Mouse (Mus musculus): ENCODE data around the gene Kcna5. TPM values are rescaled to one million over a fixed set of nuclear protein-coding genes. Genes with fewer than 3 reads are reported as not detected.

Kcna5 gene
- total RNA-seq, 1 experiment from 2014 or later, result not detected

DNA sequence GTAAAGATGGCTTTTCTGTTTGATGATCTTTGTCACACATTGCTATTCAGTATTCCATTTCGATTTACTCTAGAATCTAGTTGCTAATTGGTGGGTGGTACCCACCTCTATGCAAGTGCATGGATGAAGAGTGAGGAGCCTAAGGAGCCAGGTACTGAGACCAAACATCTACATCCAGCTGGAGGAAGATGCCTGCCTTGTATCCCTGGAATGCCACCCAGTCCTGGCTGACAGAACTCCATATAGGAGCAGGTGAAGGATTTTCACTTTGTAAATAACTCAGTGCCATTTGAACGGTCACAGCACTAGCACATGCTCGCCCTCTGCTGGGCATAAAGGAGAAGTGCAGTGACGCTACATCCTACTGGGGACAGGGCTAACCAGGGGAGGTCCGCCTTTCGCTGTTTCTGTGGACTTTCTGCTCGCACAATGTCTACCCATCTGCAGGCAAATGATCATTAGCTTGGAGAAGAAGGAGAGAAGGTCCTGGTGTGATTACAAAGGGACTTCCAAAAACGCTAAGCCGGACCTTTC, 16.7 kb upstream of the Kcna5 start:
- ATAC-seq (replicated peaks in 1 of 2; ENCODE audit: insufficient read depth in 1 of 2, low FRiP score in 2 of 2, low TSS enrichment in 1 of 2, low read depth in 1 of 2, poor library complexity in 2 of 2, severe bottlenecking in 2 of 2), result peak; percentile 77 to 78; a peak in 3 of 4 replicates

DNA sequence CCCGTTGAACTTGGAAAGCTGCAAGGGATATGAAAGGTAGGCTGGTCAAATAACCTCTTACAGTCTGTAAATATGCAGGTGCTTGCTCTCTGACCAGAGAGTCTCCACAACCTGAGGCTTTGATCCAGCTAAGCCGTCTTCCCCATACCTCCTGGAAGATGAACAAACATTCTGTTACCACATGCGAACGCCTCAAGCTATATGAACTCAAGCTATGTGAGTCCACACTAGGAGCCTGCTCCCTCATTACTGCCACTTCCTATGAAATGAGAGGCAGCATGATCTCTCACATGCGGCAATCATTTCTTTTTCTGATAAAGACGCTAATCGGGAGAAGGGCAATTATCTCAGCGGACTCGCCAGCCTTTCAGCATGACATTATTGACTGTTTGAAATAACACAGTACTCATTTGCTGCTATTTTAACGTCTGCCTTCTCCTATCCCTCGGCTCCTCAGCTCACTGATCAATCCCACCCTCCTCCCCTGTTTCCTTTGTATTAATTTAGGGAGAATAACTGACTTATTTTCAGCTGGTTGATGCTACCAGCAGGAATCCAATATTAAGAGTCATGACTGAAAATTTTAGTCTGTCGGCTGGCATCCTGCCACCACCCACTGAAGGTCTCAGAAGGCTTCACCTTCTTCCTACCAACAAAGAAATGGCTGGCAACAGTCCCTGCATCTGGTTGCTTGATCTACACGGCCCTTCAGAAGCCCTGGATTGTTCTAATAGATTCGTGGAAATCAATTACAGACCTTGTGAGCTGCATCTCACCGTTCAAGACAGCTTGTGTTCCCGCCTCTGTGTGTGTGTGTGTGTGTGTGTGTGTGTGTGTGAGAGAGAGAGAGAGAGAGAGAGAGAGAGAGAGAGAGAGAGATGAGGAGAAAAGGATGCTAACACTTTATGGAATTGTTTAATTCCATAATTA, 9.2 kb upstream of the Kcna5 start:
- ATAC-seq (replicated peaks in 1 of 2; ENCODE audit: insufficient read depth in 1 of 2, low FRiP score in 2 of 2, low TSS enrichment in 1 of 2, low read depth in 1 of 2, poor library complexity in 2 of 2, severe bottlenecking in 2 of 2), result no peak

GRCm38 (mm10) chr6:126542724-126543123, 7.5 kb upstream of the Kcna5 start:
- ATAC-seq (replicated peaks in 1 of 2; ENCODE audit: insufficient read depth in 1 of 2, low FRiP score in 2 of 2, low TSS enrichment in 1 of 2, low read depth in 1 of 2, poor library complexity in 2 of 2, severe bottlenecking in 2 of 2), result no peak

- no peak for ATAC-seq (replicated peaks in 1 of 2; ENCODE audit: insufficient read depth in 1 of 2, low FRiP score in 2 of 2, low TSS enrichment in 1 of 2, low read depth in 1 of 2, poor library complexity in 2 of 2, severe bottlenecking in 2 of 2)
Measured at GRCm38 (mm10) chr6:126537512-126537911, 2.3 kb upstream of the Kcna5 start.

DNA sequence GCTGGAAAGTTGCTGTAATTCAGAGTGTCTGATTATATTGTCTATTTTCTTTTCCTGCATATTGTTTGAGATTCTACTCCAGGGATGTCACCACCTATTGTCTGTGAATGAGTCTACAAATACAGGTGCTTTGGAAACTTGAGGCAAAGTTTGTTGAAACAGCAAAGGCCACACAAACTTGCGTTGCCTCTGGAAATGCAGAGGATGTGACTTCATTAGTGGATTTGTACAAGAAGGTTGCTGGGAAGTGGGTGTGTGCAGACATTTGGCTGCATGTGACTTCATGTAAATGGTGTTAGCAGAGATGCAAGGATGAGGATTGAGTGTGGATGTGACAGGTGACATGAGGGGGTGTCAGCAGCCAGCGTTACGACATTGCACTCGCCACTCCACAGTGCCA, 1.7 kb upstream of the Kcna5 start:
- ATAC-seq (replicated peaks in 1 of 2; ENCODE audit: insufficient read depth in 1 of 2, low FRiP score in 2 of 2, low TSS enrichment in 1 of 2, low read depth in 1 of 2, poor library complexity in 2 of 2, severe bottlenecking in 2 of 2), result no peak

GRCm38 (mm10) chr6:126535911-126536270, 679 bp upstream of the Kcna5 start:
- ATAC-seq (replicated peaks in 1 of 2; ENCODE audit: insufficient read depth in 1 of 2, low FRiP score in 2 of 2, low TSS enrichment in 1 of 2, low read depth in 1 of 2, poor library complexity in 2 of 2, severe bottlenecking in 2 of 2), result no peak

GRCm38 (mm10) chr6:126534531-126535207, 543 bp downstream of the Kcna5 start:
- ATAC-seq (replicated peaks in 1 of 2; ENCODE audit: insufficient read depth in 1 of 2, low FRiP score in 2 of 2, low TSS enrichment in 1 of 2, low read depth in 1 of 2, poor library complexity in 2 of 2, severe bottlenecking in 2 of 2), result no peak

DNA sequence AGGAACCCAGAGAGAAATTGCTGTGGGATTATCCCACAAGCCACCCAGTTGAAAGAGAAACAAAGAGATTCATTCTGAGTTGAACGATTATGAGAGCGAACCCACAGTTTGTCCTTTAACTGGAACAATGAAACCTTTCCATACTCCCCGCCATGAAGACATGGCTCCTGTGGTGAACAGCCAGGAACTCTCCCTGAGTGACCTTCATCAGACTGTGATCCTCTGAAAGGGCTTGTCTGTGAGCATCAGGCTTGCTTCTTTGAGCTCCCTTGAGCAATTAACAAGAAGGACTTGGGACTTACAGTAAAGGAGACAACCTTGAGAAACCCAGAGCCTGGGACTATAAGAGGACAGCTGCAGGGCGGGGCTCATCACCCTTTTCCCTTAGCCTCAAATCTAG, 3.9 kb downstream of the Kcna5 start:
- ATAC-seq (replicated peaks in 1 of 2; ENCODE audit: insufficient read depth in 1 of 2, low FRiP score in 2 of 2, low TSS enrichment in 1 of 2, low read depth in 1 of 2, poor library complexity in 2 of 2, severe bottlenecking in 2 of 2), result no peak

DNA sequence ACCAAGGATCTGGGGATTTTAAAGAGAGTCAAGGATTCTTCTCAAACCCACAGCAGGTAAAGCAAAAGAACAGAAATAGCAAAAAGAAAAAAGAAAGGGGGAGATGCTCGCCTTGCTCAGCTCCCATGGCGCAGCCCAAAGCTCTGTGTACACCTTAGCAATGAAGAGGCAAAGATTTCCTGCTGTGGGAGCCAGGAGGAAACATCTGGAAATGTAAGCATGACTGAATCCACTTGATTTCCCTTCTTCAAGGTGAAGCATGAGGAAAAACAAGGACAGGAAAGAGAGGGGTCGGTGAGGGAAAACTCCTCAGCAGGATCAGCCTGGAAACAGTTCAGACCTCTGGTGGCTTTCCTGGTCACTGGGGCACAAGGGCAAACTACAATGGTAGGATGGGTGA, 5.2 kb downstream of the Kcna5 start:
- no peak for ATAC-seq (replicated peaks in 1 of 2; ENCODE audit: insufficient read depth in 1 of 2, low FRiP score in 2 of 2, low TSS enrichment in 1 of 2, low read depth in 1 of 2, poor library complexity in 2 of 2, severe bottlenecking in 2 of 2)

DNA sequence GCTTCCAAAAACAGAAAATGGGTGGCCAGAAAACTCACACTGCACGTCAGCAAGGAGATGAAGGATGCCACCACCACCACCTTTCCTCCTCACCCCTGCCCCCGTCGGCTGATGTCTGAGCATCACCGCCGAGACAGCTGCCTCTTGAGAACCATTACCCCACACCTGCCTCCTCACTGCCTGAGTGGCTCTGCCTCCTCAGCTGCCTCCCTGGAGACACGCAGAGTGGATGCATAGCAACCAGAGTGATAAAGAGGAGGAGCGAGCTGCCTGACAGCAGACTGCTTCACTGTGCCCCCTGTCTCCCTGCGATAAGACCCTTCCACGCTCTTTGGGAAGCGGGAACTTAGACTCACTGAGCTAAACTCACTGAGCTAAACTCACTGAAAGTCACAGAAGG, 20.5 kb downstream of the Kcna5 start:
- no peak for ATAC-seq (replicated peaks in 1 of 2; ENCODE audit: insufficient read depth in 1 of 2, low FRiP score in 2 of 2, low TSS enrichment in 1 of 2, low read depth in 1 of 2, poor library complexity in 2 of 2, severe bottlenecking in 2 of 2)

DNA sequence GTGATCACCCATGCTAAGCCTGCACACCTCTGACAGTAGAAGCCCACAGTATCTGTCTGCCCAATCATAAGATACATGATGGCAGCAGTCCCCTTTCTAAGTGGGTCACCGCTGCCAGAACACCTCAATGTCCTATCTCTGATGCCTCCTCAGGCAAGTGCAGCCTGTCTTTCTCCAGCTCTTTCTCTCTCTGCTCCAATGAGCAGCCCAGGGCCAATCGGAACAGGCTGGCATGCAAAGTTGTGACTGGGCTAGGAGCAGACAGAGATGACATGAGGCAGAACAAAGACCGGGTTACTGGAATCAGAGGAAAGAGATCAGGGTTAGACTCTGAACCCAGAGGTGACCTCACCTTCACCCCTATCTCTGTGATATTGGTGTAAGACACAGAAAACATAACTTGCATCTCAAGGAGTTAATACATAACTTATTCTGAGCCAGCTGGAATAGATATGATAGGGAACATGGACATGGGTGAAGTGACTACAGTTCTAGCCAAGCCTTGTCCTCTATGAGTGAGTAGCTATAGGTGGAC, 21.4 kb downstream of the Kcna5 start:
- ATAC-seq (replicated peaks in 1 of 2; ENCODE audit: insufficient read depth in 1 of 2, low FRiP score in 2 of 2, low TSS enrichment in 1 of 2, low read depth in 1 of 2, poor library complexity in 2 of 2, severe bottlenecking in 2 of 2), result no peak

DNA sequence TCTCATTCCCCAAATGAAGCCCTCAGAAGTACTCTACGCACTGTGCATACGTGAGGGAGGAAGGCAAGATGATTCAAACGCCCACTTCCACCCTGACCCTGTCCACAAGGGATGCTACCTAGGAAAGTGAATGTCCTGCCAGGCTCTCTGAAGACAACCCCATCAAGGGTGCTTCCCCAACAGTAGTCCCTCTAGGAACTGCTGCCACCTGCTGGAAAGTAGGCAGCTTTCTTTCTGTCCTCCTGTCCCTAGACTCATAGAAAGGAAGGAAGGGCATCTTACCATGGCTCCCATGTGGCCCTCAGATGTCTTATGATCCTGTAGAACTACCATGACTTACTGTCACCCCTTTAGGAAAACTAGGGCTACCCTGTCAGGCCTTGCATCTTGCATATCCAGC, 22.1 kb downstream of the Kcna5 start:
- no peak; a peak in 1 of 4 replicates for ATAC-seq (replicated peaks in 1 of 2; ENCODE audit: insufficient read depth in 1 of 2, low FRiP score in 2 of 2, low TSS enrichment in 1 of 2, low read depth in 1 of 2, poor library complexity in 2 of 2, severe bottlenecking in 2 of 2)

DNA sequence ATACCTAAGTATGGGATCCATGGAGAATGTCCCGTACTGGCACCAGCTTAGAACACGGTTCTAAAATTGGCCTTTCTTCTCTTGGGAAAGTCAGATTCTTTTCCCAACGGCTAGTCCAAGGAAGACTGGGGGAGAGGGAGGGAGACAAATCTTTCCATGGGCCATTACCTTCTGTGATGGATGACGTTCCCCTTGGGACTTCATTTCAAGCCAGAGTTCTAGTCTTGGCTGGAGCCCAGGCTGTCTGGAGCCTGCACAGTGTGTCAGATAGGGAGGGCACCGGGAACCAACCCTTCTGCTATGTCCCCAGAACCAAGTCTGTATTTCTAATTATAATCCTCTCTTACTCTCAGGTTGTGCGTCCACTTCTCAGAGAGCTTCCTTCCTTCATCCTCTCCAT, 26.5 kb downstream of the Kcna5 start:
- no peak for ATAC-seq (replicated peaks in 1 of 2; ENCODE audit: insufficient read depth in 1 of 2, low FRiP score in 2 of 2, low TSS enrichment in 1 of 2, low read depth in 1 of 2, poor library complexity in 2 of 2, severe bottlenecking in 2 of 2)

DNA sequence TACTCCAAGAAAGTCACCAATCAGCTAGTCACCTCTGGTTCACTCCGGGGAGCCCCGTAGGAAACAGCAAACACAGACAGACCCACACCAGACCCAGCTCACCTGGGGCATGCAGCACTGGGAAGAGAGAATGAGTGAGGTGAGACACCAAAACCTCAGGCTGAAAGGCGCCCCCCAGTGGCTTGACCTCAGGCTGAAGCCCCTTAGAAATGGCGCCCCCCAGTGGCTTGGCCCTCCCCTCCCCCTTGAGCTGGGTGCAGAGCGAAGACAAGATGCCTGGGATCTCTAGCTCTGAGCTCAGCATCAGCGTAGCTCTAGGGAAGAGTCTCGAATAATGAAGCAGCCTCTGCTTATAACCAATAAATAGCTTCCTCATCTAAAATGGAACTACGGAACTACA, 31.3 kb downstream of the Kcna5 start:
- ATAC-seq (replicated peaks in 1 of 2; ENCODE audit: insufficient read depth in 1 of 2, low FRiP score in 2 of 2, low TSS enrichment in 1 of 2, low read depth in 1 of 2, poor library complexity in 2 of 2, severe bottlenecking in 2 of 2), result no peak

- no peak for ATAC-seq (replicated peaks in 1 of 2; ENCODE audit: insufficient read depth in 1 of 2, low FRiP score in 2 of 2, low TSS enrichment in 1 of 2, low read depth in 1 of 2, poor library complexity in 2 of 2, severe bottlenecking in 2 of 2)
Measured at GRCm38 (mm10) chr6:126502691-126503301, 32.4 kb downstream of the Kcna5 start.

DNA sequence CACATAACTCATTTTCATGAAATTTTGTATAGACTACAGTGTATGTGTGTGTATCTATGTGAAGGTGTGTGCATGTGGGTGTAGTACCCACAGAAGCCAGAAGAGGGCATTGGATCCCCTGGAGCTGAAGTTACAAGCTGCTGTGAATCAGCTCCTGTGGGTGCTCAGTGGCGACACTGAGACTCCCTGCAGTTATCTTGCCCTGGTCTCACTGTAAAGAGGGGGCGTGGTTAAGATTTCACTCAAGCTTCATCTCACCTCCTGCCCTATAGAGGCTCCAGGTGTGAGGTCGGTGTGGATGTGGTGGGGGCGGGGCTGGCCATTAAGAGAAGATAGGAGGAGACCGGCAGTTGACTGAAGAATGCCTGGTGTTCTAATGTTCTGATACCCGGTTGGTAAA, 34.2 kb downstream of the Kcna5 start:
- ATAC-seq (replicated peaks in 1 of 2; ENCODE audit: insufficient read depth in 1 of 2, low FRiP score in 2 of 2, low TSS enrichment in 1 of 2, low read depth in 1 of 2, poor library complexity in 2 of 2, severe bottlenecking in 2 of 2), result no peak

GRCm38 (mm10) chr6:126500088-126500487, 35.1 kb downstream of the Kcna5 start:
- peak; percentile 49 to 58; a peak in 2 of 4 replicates for ATAC-seq (replicated peaks in 1 of 2; ENCODE audit: insufficient read depth in 1 of 2, low FRiP score in 2 of 2, low TSS enrichment in 1 of 2, low read depth in 1 of 2, poor library complexity in 2 of 2, severe bottlenecking in 2 of 2)

DNA sequence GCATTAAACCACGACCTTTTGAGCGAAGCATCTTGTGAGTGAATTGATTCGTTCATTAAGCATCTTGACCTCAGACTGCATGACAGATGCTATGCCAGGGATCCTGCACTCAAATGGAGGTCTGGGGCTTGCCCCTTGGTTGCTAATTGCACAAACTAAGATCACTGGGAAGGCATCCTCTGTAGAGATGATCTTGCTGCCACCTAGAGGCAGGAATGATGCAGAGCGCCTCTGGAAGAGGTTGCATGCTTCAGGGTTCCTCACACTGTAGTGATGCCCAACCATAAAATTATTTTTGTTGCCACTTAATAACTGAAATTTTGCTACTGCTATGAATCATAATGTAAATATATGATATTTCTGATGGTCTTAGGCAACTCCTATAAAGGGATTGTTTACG, 37.3 kb downstream of the Kcna5 start:
- ATAC-seq (replicated peaks in 1 of 2; ENCODE audit: insufficient read depth in 1 of 2, low FRiP score in 2 of 2, low TSS enrichment in 1 of 2, low read depth in 1 of 2, poor library complexity in 2 of 2, severe bottlenecking in 2 of 2), result peak; percentile 42 to 61; a peak in 2 of 4 replicates
